Mouse (Mus musculus) kidney, adult 18-20 months (tissue): ENCODE data around the gene Cluap1.
A peak's percentile ranks its signal among the peaks of the same experiment; 100 is the strongest.

Experiments
- DNase-seq: peaks from one replicate; pipeline ENCODE4 v3.0.0; 2021

The Cluap1 gene

DNA sequence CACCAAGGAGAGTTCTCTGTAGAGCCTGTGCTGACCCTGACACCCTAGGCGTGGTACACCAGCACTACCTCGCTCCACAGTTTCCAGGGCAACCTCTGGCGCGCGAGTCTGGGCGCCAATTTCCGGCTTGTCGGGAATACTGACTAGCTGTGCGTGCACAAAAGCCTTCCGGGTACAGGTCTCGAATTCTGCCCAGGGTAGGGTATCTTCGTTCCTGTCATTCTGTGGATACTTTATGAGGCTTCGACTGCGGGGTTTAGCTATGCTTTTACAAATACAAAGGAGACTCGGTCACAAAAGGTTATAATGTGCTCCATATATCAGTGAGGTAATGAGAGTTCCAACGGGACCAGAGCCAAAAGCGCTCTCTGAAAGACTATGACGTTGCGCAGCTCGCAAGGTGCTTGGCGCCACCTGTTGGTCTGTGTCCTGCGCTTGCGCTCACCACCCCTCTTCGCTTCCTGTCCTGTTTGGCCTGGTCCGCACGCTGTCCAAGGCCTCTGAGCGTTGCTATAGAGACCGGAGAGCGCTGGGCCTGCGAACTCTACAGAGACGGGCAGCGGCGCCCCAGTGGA is at the start of gene Cluap1, which contains the start of gene 1700037C18Rik:
Gene Cluap1, plus strand, starts transcription at position 265 of the 575 bp plus-strand sequence.
Gene 1700037C18Rik, minus strand, starts transcription at position 153 of the 575 bp plus-strand sequence.
- peak; percentile 95 for DNase-seq

DNA sequence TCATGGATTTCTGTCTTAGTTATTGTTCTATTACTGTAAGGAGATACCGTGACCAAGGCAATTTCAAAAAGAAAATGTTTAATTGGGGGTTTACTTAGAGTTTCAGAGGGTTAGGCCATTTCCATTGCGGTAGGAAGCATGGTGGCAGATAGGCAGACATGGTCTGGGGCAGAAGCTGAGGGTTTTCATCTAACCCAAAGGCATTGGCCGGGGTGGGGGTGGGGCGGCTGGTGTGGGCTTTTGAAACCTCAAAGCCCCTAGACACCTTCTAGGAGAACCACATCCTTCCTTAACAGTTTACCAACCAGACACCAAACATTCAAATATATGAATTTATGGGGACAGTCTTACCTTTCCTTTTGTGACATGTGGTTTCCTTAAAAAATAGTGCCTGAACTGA is 49.3 kb upstream of the Cluap1 start:
- DNase-seq = no peak

DNA sequence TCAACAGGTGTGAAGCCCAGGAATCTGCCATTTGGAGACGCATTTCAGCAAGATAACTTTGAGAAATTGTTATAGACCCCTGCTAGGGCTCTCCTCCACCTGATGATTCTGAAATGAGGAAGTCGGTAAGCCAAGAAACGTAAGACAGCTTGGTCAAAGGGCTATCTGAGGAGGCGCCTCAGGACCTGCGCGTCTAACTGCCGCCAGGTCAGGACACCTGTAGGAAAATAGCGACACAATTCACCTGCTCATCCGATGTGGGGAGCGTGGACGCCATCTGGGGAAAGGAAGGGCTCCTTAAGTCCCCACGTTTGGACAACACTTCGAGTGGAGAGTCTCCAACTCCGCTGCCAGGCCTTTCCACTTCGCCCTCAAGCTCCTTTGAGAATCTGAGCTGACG is 36.8 kb upstream of the Cluap1 start:
- no peak for DNase-seq

DNA sequence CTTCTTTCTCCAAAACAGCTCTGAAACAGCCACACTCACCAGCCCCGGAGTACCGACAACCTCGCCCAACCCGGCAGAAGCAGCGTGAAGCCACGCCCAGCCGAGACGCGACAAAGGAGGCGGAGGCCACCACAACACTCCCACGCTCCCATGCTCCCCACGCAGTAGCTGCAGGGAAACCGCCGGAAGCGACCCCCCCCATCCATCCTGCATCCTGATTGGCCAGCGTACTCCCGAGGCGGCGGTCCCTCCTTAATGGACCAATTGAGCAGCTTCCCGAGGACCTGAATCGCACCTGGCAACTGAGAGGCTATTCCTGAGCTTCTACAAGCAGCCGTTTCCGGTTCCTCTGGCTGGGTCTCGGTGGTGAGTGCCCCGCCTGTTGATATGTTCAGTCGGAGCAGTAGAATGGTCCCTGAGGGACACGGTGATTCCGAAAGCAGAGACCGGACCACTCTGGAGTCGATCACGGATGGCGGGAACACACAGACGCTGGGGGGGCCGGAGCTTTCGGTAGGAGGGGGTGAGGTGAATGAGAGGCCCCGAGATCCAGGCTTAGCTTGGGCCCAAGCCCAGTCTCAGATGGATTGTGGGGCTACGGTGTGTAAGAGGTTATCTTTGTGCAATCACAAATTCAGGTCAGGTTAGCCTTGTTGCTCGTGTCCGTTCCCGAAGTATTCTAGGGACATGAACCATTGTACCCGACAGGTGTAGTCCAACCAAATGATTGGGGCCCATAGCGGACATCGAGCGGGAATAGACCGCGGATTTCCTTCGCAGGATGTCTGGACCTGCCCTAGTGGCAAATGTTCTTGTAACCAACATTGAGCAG is 36.2 kb upstream of the Cluap1 start, which contains the start of gene Naa60:
Gene Naa60, plus strand, starts transcription at position 160 of the 832 bp plus-strand sequence.
- DNase-seq = peak; percentile 91

DNA sequence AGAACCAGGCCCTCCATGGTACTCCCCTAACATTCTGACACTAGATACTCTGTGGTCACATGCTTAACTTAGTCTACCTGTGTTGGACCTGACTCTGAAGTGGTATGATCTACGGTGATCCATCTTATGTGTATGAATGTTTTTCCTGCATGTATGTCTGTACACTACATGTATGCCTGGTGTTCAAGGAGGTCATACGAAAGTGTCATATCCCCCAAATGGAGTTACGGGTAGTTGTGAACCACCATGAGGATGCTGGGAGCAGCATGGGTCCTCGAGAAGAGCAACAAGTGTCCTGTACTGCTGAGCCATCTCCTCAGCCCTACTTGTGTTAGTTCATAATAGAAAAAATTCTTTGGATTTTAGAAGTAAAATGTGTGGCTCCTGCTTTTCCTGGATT is 32.3 kb upstream of the Cluap1 start:
- DNase-seq = no peak

DNA sequence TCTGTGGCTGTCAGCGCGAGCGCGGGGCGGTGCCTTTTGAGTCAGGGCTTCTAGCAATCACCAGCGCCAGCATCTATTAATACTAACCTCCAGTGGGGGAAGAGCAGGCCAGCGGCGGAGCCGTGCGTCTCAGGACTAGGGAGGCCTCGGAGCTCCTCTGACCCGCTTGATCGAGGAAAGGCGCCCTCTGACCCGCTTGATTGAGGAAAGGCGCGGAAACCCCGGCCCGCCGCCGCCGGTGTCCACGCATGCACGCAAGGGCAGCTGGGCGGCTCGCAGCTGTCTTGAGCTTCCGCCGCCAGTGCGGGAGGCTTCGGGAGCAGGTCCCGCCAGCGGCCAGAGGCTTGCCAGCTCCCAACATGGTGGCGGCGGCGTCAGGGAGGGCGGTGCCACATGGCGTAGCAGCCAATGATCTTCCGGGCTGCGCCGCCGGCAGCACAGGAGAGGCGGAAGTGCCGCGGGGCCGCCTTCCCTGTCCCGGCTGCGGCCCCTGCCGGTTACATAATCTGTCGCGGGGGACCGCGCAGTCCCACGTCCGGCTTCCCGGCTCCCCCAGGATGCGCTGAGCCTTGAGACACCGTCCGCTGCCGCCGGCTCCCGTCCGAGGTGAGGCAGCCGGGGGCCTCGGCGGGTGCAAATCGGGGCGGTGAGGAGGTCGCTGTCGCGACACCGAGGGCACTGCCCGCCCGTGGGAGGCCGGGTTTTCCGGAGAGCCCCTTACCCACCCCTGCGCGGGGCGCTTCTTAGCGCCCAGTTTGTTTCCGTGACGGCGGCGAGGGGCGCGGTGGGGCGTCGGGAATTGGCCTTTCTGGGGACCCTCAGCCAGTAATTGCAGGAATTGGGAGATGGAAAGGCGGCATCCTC is 24.2 kb upstream of the Cluap1 start, which contains the start of the genes Zfp597 and Gm20695:
Gene Zfp597, minus strand, starts transcription at position 361 of the 864 bp plus-strand sequence.
Gene Gm20695, plus strand, starts transcription at position 448 of the 864 bp plus-strand sequence.
- DNase-seq = peak; percentile 95

DNA sequence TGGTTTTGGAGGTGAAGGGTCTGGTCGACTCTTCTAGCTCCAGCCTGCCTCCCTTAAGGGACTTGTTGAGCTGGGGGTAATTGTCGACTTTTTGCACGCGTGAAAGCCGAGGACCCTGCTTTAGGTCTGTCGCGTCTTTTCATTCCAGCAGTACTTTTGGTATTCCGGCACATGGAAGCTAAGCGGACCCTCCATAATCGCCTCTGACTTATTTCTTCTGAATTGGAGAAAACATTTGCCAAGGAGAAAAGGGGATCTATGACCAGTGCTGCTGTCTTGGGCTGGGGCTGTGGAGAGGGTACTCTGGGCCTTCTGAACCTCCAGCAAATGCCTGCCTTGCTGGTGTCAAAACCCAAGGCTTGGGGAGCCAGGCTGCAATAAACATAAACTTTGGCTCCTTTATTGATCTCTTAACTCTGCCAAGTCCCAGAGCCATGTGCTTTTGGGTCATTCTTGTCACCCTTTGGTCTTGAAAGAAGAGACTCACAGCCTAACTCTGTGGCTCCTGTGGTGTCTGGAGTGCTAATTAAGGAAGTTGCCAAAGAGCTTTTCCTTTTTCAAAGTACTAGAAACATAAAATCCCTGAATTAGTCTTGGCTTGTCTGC is 23.4 kb upstream of the Cluap1 start:
- DNase-seq = peak; percentile 18

DNA sequence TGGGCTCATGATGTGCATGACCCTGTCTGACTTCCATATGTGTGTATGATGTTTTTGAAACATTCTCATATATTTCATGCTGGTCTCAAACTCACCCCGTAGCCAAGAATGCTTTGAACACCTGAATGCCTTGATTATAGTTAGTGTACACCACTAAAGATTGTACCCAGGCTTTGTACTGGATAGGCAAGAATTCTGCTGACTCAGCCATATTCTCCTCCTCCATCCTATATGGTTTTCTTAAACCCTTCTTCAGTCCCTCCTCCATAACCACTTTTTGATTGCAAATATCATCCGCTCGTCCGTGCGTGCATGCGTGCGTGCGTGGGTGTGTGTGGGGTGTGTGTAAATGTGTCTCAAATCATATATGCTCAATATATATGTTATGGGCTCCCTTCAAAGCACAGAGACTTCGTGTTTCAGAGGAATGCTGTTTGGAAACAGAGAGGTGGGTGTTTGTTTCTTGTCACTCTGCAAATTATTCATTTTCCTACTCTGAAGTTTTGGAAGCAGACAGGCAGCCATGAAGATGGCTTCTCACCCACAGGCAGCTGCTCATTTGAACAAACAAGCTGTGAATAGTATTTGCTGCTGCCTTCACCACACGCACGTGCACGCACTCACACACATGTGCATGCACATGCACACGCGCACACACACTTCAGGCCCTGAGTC is 16.8 kb upstream of the Cluap1 start:
- no peak for DNase-seq

DNA sequence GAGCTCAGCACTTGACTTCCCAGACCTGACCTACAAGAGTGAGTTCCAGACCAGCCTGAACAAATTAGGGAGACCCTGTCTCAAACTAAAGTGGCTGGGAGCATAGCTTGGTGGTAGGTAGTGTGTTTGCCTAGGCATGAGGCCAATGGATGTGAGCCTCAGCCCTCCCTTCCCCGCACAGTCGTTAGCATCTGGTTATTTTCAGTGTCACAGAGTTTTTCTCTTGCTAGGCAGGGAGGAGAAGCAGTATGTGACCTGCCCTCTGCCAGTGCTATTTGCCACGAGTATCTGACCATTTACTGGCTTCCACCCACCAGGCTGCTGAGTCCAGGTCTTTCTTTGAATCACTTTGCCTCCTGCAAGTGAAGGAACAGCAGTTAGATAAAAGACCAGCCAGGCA is 14.9 kb upstream of the Cluap1 start:
- no peak for DNase-seq

DNA sequence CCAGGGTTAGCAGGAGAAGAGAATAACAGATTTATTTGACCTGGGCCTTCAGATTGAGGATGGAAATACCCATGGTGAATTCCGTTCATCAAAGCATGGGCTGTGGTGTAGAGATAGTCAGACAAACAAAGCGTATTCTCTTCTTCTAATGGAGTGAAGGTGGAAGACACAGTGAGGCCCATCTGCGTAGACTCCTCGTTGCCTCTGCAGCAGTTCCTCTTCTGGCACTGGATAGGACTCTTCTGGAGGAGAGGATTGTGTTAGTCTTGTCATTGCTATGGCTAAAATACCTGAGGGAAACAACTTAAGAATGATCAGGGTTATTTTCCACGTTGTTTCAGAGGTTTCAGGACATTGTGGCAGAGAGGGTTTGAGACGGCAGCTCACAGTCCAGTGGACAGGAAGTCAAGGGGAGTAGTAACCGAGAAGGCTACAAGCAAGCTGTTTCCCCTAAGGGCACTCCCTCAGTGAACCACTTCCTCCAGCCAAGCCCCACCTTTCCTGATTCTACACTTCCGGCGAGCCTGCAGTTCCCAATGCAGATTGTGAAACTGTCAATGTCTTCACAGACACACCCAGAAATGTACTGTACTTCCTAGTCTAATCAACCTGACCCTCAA is 13.3 kb upstream of the Cluap1 start:
- peak; percentile 20 for DNase-seq

DNA sequence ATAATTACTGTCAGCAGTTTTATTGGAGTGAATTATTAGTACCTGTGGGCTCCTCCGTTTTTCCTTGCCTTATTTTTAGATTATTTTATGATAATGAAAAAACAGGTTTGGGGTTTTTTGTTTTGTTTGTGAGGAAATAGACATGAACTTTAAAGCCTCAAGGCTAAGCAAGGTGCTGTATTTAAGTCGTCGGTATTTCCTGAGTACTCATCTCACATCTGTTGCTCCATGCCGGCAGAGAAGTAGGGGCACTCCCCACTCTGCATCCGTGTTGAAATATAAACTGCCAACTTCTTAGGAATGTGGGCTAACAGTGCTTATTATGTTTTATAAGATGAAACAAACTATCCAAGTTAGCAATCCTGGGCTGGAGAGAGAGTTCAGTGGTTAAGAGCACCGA is 12.6 kb upstream of the Cluap1 start:
- DNase-seq = no peak

DNA sequence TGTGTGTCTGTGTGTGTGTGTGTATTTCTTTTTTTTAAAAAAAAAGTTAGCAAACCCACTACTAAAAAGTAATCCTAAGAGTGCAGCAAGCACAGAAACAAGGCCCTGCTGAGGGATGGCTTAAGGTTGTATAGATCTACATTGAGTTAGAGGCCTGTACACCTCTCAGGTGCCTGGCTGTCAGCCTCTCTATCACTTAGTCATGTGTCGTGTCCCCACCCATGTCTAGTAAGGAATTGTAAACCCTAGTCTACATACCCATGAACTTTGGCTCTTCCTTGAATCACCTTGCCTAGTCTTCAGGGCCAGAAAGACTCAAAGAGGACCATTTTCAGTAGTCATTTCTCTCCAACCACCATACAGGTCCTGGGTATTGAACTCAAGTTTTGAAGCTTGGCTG is 12.0 kb upstream of the Cluap1 start:
- DNase-seq = no peak

DNA sequence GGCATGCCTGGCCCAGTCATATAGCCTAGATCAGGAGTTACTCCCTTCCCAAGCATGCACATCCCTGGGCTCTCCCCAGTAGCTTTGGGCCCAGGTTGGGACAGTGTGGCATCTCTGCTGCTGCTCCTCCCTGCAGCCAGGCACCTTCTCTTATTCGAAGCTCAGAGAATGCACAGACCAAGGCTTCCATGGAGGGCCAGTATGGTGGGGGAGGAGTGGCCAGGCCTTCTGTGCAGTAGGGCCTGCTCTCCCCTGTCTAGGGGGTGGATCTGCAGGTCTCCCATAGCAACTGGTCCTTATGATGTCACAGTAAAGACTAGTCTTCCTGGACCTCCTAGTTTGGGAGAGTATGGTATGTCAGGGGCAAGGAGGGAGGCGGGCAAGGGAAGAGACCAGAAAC is 1.1 kb upstream of the Cluap1 start:
- DNase-seq = no peak

DNA sequence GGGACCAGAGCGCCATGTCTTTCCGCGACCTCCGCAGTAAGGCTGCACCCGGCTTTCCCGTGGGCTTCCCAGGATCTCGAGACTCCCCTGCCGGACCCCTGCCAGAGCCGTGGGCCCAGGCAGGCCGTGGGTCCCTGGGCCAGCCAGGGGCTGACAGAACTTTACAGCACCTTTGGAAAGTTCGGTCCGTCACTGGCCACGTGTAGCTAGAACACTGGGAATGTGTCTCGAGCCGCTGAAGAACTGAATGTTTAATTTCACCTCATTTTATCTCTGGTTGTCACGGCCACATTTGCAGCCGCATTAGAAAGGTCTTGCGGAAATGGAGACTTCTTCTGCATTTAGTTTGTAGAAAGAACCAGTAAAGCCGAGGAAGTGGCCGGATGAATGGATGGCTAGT is 517 bp downstream of the Cluap1 start:
- no peak for DNase-seq

DNA sequence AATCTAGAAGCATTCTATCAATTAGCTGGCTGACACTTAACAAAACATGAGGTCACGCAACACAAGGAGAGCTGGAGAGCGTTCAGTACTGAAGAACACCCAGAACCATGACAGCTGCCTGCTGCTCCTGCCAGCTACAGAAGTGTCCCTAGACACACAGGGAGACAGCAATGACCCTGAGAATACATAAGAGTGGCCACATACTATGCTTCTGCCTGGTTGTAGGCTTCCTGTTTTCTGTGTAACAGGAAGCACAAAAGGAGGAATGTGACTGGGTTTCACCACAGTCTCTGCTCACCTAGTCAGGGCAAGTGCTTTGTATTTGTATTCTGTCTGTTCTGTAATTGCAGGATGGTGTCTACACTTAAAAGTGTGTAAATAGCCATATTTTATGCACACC is 12.2 kb downstream of the Cluap1 start:
- DNase-seq = no peak

DNA sequence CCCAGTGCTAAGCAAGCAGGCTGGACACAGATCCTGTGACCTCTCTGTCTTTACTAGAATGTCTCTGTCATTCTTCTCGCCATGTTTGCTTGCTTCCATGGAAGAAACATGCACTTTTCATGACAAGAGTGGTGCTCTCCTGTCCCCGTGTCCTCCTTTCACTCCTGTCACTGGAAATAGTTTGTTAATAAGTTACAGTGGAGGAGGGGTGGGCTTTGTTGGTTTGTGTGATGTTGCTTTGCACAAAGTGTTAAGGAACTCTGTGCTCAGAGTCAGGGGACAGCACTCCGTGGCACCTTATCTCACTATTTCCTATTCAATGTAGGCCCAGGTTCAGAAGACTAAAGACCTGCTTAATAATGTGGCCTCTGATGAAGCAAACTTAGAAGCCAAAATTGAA is 14.9 kb downstream of the Cluap1 start:
- DNase-seq = no peak

DNA sequence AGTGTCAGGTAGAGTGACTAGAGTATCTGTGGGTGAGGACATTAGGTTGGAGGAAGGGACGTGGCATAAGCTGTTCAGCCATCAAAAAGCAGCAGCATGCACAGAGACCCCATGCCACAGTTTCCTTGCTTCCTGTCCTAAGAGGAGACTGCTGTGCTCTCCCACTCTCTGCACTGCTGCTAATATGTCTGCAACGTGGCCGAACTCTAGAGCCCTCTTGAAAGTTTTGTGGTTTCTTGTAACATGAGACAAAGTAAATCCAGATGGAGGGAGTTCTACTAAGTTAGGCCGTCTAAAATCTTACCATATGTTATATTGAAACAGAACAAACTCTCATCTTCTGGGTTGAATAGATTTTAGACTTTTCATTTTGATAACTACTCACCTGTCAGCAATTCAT is 15.4 kb downstream of the Cluap1 start:
- DNase-seq = no peak

DNA sequence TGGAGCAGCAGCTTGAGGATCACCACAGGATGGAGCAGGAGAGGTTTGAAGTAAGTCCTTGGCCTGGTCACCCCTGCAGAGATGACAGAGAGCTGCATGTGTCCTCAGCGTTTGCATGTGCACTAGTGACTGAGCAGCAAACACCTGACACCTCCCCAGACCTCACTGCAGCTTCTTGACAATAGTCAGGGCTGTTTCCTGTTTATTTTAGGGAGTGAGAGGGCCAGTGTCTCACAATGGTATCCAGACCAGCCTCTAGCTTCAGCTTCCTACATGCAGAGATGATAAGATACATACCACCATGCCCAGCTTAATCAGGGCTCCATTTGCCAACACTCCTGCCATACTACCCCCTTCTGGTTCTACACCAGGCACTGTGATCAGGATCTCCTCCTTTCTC is 20.0 kb downstream of the Cluap1 start:
- DNase-seq = no peak

DNA sequence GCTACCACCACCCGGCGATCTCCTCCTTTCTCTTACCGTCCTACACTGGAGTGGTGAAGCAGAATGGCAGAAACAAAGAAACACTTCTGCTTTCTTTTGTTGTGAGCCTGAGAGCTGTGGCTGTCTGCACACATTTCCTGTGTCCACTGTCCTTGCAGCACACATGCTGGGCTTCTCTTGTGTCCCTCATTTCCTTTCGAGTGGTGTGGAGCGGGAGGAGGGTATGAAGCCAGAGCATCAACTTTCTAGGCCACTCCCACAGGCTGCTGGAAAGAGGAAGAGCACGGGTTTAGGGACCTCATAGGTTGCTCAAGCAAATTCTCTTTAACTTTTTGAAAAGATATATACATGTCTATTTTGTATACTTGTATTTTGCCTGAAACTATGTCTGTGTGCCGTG is 20.6 kb downstream of the Cluap1 start:
- no peak for DNase-seq

DNA sequence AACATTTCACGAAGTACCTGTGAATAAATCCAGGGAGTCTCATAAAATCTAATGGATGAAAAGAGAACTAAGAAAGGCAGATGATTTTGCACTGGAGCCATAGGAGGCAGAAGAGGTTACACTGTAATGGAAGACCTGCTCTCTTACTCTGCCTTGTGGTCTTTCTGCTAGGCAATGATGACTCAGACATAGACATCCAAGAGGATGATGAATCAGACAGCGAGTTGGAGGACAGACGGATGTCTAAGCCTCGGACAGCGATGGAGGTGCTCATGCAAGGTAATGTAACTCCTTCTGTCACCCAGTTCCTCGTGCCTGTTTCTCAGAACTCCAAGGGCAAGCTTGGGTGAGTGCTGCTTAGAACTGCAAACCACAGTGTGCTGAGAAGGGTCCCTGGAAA is 24.9 kb downstream of the Cluap1 start:
- DNase-seq = no peak

DNA sequence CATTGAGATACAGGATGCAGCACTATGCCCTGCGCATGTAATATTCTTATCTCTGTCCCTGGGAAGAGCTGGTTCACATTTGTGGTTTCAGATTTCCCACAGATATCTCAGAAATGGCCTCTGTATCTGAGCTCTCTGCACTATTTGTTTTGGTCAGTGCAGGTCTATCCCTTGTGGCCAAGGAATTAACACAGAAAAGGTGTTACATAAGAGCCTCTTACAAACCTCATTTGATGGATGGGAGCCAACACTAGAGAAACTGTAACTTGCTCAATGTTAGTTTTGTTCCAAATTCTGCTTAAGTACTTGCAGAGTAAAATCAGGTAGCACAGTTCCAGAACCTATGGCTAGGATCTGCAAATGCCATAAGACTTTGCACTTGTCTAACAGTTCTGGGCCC is 25.5 kb downstream of the Cluap1 start:
- DNase-seq = peak; percentile 27

DNA sequence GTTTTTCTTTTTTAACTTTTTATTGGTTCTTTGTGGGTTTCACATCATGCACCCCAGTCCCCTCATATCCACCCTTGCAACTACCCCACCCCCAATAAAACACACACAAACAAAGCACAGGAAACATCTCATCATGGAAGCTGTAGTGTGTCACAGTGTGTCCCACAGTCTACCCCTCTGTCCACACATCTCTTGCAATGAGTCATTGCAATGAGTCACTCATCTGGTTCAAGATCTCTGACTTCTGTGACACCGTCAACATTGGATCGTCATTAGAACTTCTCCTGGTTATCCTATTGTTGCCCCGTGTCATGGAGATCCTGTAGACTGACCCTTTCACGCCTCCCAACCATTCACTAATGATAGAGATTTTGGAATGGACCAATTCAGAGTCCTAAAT is 26.1 kb downstream of the Cluap1 start:
- no peak for DNase-seq
